8 mouse cellular contexts compared by ENCODE assay signal in genomic region chr7:12998851-12999250, GRCm38 (mm10). TPM values are rescaled to one million over a fixed set of nuclear protein-coding genes. Genes with fewer than 3 reads are reported as not detected.
DNase-seq lines count a peak whose midpoint lies in the region; ATAC-seq and TF ChIP-seq lines count a peak whose summit lies in the region.

TSS of gene Trim28 (plus strand) at chr7:12999114.

- no peaks in the 10 kb centered on the region for H3K36me3 ChIP-seq in neural tube, embryonic 11.5 days (ENCODE audit: control insufficient read depth, insufficient read depth, low read length)
- H3K36me3 ChIP-seq in limb, embryonic 11.5 days (ENCODE audit: control insufficient read depth, insufficient read depth, low read length) = no peaks in the 10 kb centered on the region; the same call in 1 of the 2 replicates

- WGBS in neural tube, embryonic 11.5 days = 85% methylated on average over 3 of the region's 3 CpGs
- WGBS in limb, embryonic 11.5 days = 85% methylated on average over 3 of the region's 3 CpGs

- no peak within 1 kb of the TSS for H3K9ac ChIP-seq in neural tube, embryonic 11.5 days (ENCODE audit: low read length)
- no peak within 1 kb of the TSS for H3K9ac ChIP-seq in limb, embryonic 11.5 days (ENCODE audit: low read length)

- H3K4me1 ChIP-seq in neural tube, embryonic 11.5 days (ENCODE audit: control insufficient read depth, insufficient read depth, low read length) = no peaks in the 10 kb centered on the region
- H3K4me1 ChIP-seq in embryonic fibroblast, embryonic 13.5 days (ENCODE audit: control insufficient read depth, insufficient read depth, low read length) = no peaks in the 10 kb centered on the region
- no peaks in the 10 kb centered on the region for H3K4me1 ChIP-seq in limb, embryonic 11.5 days (ENCODE audit: control insufficient read depth, insufficient read depth, low read length)

- no peak for DNase-seq in neural tube, embryonic 11.5 days (ENCODE audit: low spot score)
- no peak for DNase-seq in neural tube, embryonic 10.5 days (ENCODE audit: extremely low spot score, low spot score)
- no peak for DNase-seq in heart, postnatal 10 days
- DNase-seq in limb, embryonic 11.5 days (ENCODE audit: low spot score) = no peak
- DNase-seq in kidney, adult 18-20 months = no peak

- no peak within 1 kb of the TSS for H3K4me2 ChIP-seq in neural tube, embryonic 11.5 days (ENCODE audit: low read depth)
- H3K4me2 ChIP-seq in limb, embryonic 11.5 days (ENCODE audit: low read depth, severe bottlenecking) = no peak within 1 kb of the TSS

- no peak within 1 kb of the TSS for H3K27ac ChIP-seq in neural tube, embryonic 11.5 days (ENCODE audit: low read depth, low read length)
- no peak within 1 kb of the TSS for H3K27ac ChIP-seq in embryonic fibroblast, embryonic 13.5 days (ENCODE audit: insufficient read depth, low read length)
- no peak within 1 kb of the TSS for H3K27ac ChIP-seq in limb, embryonic 11.5 days (replicated peaks; ENCODE audit: low read depth, low read length)

- no peaks in the 10 kb centered on the region for H3K27me3 ChIP-seq in neural tube, embryonic 11.5 days (ENCODE audit: control insufficient read depth, insufficient read depth, low read length)
- no peaks in the 10 kb centered on the region for H3K27me3 ChIP-seq in limb, embryonic 11.5 days (ENCODE audit: control insufficient read depth, insufficient read depth, low read length)

- no peak for TF ChIP-seq POLR2A in embryonic fibroblast, embryonic 13.5 days (IDR thresholded peaks at IDR 0.05; ENCODE audit: low read depth, low read length)

- H3K9me3 ChIP-seq in neural tube, embryonic 11.5 days (ENCODE audit: control insufficient read depth, low read length) = no peaks in the 10 kb centered on the region
- H3K9me3 ChIP-seq in limb, embryonic 11.5 days (ENCODE audit: control insufficient read depth, low read length) = no peaks in the 10 kb centered on the region

- H3K4me3 ChIP-seq in neural tube, embryonic 11.5 days (ENCODE audit: low read depth, low read length) = no peak within 1 kb of the TSS
- no peak within 1 kb of the TSS for H3K4me3 ChIP-seq in embryonic fibroblast, embryonic 13.5 days (ENCODE audit: insufficient read depth, low read length)
- H3K4me3 ChIP-seq in limb, embryonic 11.5 days (ENCODE audit: low read depth, low read length) = no peak within 1 kb of the TSS

- TF ChIP-seq CTCF in embryonic fibroblast, embryonic 13.5 days (IDR thresholded peaks at IDR 0.05; ENCODE audit: borderline replicate concordance, insufficient read depth, low read length) = no peak

- ATAC-seq in neural tube, embryonic 11.5 days (ENCODE audit: insufficient read depth, low FRiP score, low TSS enrichment) = no peak
- ATAC-seq in limb, embryonic 11.5 days (ENCODE audit: insufficient number of reproducible peaks, low FRiP score, low TSS enrichment, low read depth) = no peak
- no peak for ATAC-seq in neutrophil, adult 5-6 weeks (ENCODE audit: extremely low read depth, insufficient number of reproducible peaks, low FRiP score, poor library complexity, severe bottlenecking)
- no peak for ATAC-seq in frontal cortex, adult (ENCODE audit: low TSS enrichment)

- intact Hi-C loops in heart, postnatal 10 days (cut with DNase I) = no loop called here

RNA-seq across cellular contexts. Expression of gene Trim28, which starts in this region (rescaled TPM):
- 512 and 523 TPM in 2 replicates for polyA plus RNA-seq in neural tube, embryonic 11.5 days (2014; fragmentation: Nextera tagmentation; extraction: Ambion mirVana)
- 352 and 453 TPM in 2 replicates for polyA plus RNA-seq in embryonic fibroblast, embryonic 13.5 days (2011; ENCODE audit: insufficient read length, low read depth, missing spikeins)
- total RNA-seq in heart, postnatal 10 days (2021) = 100 to 1,000 TPM; 148 to 165 TPM
- 610 and 647 TPM in 2 replicates for polyA plus RNA-seq in limb, embryonic 11.5 days (2014; fragmentation: Nextera tagmentation; extraction: Ambion mirVana)
- total RNA-seq in neutrophil, adult 5-6 weeks (2017) = 194 and 199 TPM in 2 replicates
